Mouse (Mus musculus) kidney, postnatal 0 days (tissue): ENCODE measurements around the gene Ccdc85c. TPM values are rescaled to one million over a fixed set of nuclear protein-coding genes. Genes with fewer than 3 reads are reported as not detected.

ENCODE experiments used
- ATAC-seq: fragments of 200-750 bp; cut with Nextera tagmentation; replicated peaks from 2 replicates; pipeline ENCODE4 v1.8.0; 2017; ENCODE audit warnings: low read depth, moderate number of reproducible peaks, moderate TSS enrichment, moderate library complexity; ENCODE audit not compliant: low FRiP score
- DNase-seq: peaks from one replicate; pipeline ENCODE4 v3.0.0-alpha.2; 2016; ENCODE audit warnings: low spot score
- H3K27ac ChIP-seq: fragments of 300-500 bp; sonication (generic); 2 replicates; pipeline ENCODE4 v1.5.1; 2014; ENCODE audit warnings: mild to moderate bottlenecking
- H3K27me3 ChIP-seq: fragments of 300-500 bp; sonication (generic); 2 replicates; pipeline ENCODE4 v1.6.1; 2014; ENCODE audit warnings: low read length, mixed read lengths; ENCODE audit not compliant: insufficient read depth
- H3K36me3 ChIP-seq: fragments of 300-500 bp; sonication (generic); 2 replicates; pipeline ENCODE4 v1.6.1; 2014; ENCODE audit warnings: low read length, mixed read lengths; ENCODE audit not compliant: insufficient read depth
- H3K4me1 ChIP-seq: fragments of 300-500 bp; sonication (generic); replicated peaks from 2 replicates; pipeline ENCODE4 v1.6.1; 2014; ENCODE audit warnings: antibody characterized with exemption, low read length, mixed read lengths; ENCODE audit not compliant: insufficient read depth
- H3K4me2 ChIP-seq: fragments of 300-500 bp; sonication (generic); 2 replicates; pipeline ENCODE4 v1.6.1; 2014; ENCODE audit warnings: mild to moderate bottlenecking, low read length, moderate library complexity, mixed read lengths
- H3K4me3 ChIP-seq: fragments of 300-500 bp; sonication (generic); replicated peaks from 2 replicates; pipeline ENCODE4 v1.5.1; 2014; ENCODE audit warnings: low read depth, low read length
- H3K9ac ChIP-seq: fragments of 300-500 bp; sonication (generic); 2 replicates; pipeline ENCODE4 v1.6.1; 2014; ENCODE audit warnings: low read depth, low read length
- H3K9me3 ChIP-seq: fragments of 300-500 bp; sonication (generic); replicated peaks from 2 replicates; pipeline ENCODE4 v1.6.1; 2016; ENCODE audit warnings: low read length, inconsistent platforms, mixed read lengths
- CTCF ChIP-seq: IDR thresholded peaks from 2 replicates; pipeline ENCODE4 v1.5.1; 2016; ENCODE audit warnings: antibody characterized with exemption, low read depth, mild to moderate bottlenecking, moderate library complexity
- WGBS: fragments of 180-500 bp; shearing (Covaris S2); extraction: QIAGEN DNeasy Blood & Tissue Kit; methylation state at CpG from one replicate; pipeline ENCODE4 v1.1.7; 2014; 5-methylcytosine and 5-hydroxymethylcytosine counted together
- polyA plus RNA-seq: library from polyadenylated mRNA; unstranded; fragments of >200 nt; fragmentation: Nextera tagmentation; extraction: Ambion mirVana; gene quantifications from 2 replicates; pipeline ENCODE4 v1.2.1, GENCODE M21; 2015

Gene Ccdc85c
- polyA plus RNA-seq, 1 experiment from 2014 or later, result 7.7 TPM

DNA sequence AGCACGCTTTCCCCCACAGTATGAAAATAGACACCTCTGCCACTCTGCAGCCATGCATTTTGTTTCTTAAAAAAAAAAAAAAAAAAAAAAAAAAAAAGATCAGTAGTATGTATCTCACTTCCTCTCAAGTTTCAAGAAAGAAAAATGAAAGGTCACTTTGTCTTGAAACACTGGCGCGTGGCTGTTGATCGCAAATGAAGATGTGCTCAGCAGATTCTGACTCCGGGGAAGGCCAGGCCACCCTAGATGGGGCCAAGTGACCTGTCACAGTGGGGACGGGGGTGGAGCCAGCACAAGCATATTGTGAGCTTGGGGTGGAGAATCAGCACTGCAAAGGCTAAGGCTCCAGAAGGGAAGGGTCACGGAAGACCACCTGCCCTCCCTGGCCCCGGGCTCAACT, 71.3 kb downstream of the Ccdc85c start:
- no peak overlapping the region for H3K27ac ChIP-seq
- no peaks in the 10 kb centered on the region for H3K27me3 ChIP-seq
- no peak overlapping the region for H3K9ac ChIP-seq
- no peak overlapping the region for H3K4me3 ChIP-seq
- no peak overlapping the region for H3K4me2 ChIP-seq
- TF ChIP-seq CTCF, result no peak
- DNase-seq, result no peak
- H3K36me3 ChIP-seq, result peaks cover 51% of the 10 kb centered on the region
- H3K9me3 ChIP-seq, result no peaks in the 10 kb centered on the region
- ATAC-seq, result no peak
- WGBS, result 58% methylated on average over 8 of the region's 8 CpGs
- H3K4me1 ChIP-seq, result no peaks in the 10 kb centered on the region

DNA sequence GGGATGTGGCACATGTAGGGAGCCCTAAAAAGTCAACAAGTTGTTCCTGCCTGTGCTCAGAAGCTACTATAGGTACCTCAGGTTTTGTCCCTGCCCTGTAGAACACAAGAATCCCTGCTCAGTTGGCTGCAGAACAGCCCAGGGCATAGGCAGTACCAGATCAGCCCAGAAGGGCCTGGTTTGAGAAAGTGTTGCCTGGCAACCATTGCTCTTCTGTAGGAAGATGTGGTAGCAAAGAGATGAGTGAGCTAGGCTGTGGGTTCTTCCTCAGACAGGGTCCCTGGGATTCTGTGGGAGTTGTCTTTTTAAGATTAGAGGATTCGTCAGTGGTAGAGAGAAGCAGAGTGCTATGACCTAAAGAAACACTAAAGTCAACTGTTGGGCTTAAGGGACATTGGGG, 75.1 kb downstream of the Ccdc85c start:
- ATAC-seq, result no peak
- H3K4me2 ChIP-seq, result no peak overlapping the region
- no peak for DNase-seq
- no peaks in the 10 kb centered on the region for H3K9me3 ChIP-seq
- no peak overlapping the region for H3K9ac ChIP-seq
- 71% methylated on average over 1 of the region's 1 CpGs for WGBS
- peaks cover 79% of the 10 kb centered on the region for H3K36me3 ChIP-seq
- H3K4me3 ChIP-seq, result no peak overlapping the region
- no peaks in the 10 kb centered on the region for H3K4me1 ChIP-seq
- no peaks in the 10 kb centered on the region for H3K27me3 ChIP-seq
- no peak for TF ChIP-seq CTCF
- H3K27ac ChIP-seq, result no peak overlapping the region

DNA sequence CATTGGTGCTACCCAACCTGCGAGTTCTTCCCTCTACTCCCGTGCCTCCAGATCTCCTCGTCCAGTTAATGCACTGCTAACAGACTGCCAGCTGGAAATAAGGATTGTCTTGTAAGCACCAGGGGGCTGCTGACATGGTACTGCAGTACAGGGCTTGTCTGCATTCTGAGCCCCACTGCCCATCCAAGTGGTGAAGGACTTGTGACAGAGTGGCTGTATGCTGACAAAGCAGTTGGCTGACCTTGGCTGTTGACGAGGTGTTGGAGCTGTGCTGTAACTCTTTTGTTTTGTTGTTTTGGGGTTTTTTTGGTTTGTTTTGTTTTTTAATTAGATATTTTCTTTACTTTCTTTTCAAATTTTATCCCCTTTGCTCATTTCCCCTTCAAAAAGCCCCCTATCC, 76.8 kb downstream of the Ccdc85c start:
- no peak for DNase-seq
- Histone ChIP-seq H3K4me2 (no peak overlapping the region), H3K9me3 (no peaks in the 10 kb centered on the region), H3K4me1 (no peaks in the 10 kb centered on the region), H3K4me3 (no peak overlapping the region), H3K36me3 (peaks cover 88% of the 10 kb centered on the region), H3K27ac (no peak overlapping the region), H3K9ac (no peak overlapping the region), H3K27me3 (no peaks in the 10 kb centered on the region)
- 92% methylated on average over 4 of the region's 4 CpGs for WGBS
- TF ChIP-seq CTCF, result no peak
- no peak for ATAC-seq

DNA sequence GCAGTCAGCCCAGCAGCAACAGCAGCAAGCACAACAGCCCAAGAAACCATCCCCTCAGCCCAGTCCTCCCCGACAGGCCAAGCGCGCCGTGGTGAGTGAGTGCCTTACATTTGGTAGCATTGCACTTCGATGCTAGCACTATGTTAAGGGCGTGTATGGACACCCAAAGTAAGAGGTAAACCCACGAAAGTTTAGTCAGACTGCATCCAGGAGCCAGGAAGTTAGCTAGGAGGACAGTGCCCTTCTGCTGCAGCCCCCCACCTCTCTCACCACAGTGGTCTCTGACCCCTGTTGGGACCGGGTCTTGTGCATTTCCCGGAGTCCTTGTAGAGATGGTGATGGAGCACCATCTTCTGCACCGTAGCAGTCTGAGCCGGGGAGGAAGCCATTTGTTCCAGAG, 79.5 kb downstream of the Ccdc85c start:
- Histone ChIP-seq H3K27ac (no peak overlapping the region), H3K36me3 (peaks cover 84% of the 10 kb centered on the region), H3K27me3 (no peaks in the 10 kb centered on the region), H3K9ac (no peak overlapping the region), H3K9me3 (no peaks in the 10 kb centered on the region), H3K4me3 (no peak overlapping the region), H3K4me2 (no peak overlapping the region), H3K4me1 (no peaks in the 10 kb centered on the region)
- WGBS, result 96% methylated on average over 11 of the region's 11 CpGs
- no peak for ATAC-seq
- no peak for DNase-seq
- TF ChIP-seq CTCF, result no peak

- H3K27ac ChIP-seq, result no peak overlapping the region
- ATAC-seq (no peak), DNase-seq (no peak)
- peaks cover 80% of the 10 kb centered on the region for H3K36me3 ChIP-seq
- no peak overlapping the region for H3K4me3 ChIP-seq
- no peak overlapping the region for H3K4me2 ChIP-seq
- H3K9me3 ChIP-seq, result no peaks in the 10 kb centered on the region
- WGBS, result 89% methylated on average over 5 of the region's 5 CpGs
- no peaks in the 10 kb centered on the region for H3K27me3 ChIP-seq
- no peak overlapping the region for H3K9ac ChIP-seq
- no peak for TF ChIP-seq CTCF
- H3K4me1 ChIP-seq, result no peaks in the 10 kb centered on the region
These were observed 81.3 kb downstream of the Ccdc85c start for GRCm38 (mm10) chr12:108193878-108194277.

DNA sequence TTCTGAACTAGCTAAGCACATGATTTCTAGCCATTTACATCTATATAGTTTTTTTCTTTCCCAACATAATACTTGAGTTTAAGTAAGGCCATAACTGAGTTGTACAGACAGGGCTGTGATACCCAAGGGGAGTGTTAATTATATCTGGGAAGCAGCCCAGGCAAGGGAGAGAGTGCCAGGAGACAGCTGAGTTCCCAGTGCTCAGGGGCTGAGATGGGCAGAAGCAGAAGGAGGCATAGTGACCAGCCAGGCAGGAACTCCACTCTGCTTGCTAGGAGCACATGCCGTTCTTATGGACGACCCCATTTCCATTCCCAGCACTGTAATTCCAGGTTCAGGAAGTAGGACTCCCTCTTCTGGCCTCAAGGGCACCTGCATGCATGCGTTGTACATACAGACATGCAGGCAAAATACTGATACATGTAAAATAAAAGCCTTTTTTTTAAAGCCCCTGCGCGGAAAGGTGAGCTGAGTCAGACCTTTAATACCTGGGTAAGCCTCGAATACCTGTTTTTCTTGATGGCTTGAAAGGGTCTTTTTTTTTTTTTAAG, 87.6 kb downstream of the Ccdc85c start:
- Histone ChIP-seq H3K27me3 (no peaks in the 10 kb centered on the region), H3K9ac (no peak overlapping the region), H3K9me3 (no peaks in the 10 kb centered on the region), H3K36me3 (peaks cover 61% of the 10 kb centered on the region), H3K4me1 (no peaks in the 10 kb centered on the region), H3K27ac (no peak overlapping the region), H3K4me2 (no peak overlapping the region), H3K4me3 (no peak overlapping the region)
- DNase-seq, result no peak
- WGBS, result 93% methylated on average over 6 of the region's 6 CpGs
- TF ChIP-seq CTCF, result peak; percentile 26; the same call in 1 of the 2 replicates
- ATAC-seq, result no peak

DNA sequence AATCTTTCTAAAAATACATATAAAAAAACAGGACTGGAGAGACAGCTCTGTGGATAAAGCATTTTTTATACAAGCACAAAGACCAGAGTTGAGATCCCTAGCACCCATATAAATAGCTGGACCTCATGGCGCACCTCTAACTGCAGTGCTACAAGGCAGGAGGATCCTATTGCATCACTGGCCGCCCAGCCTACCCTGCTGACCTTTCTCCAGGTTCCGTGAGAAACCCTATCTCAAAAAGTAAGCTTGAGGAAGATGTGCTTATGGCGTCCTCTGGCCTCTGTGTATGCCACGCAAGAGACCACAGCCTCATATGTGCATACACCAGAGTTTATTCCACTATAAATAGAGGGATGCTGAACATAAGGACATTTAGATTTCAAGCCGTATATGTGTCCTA, 93.5 kb downstream of the Ccdc85c start:
- Histone ChIP-seq H3K4me1 (peaks cover 7% of the 10 kb centered on the region), H3K4me3 (no peak overlapping the region), H3K27ac (no peak overlapping the region), H3K9ac (no peak overlapping the region), H3K9me3 (no peaks in the 10 kb centered on the region), H3K4me2 (no peak overlapping the region), H3K36me3 (peaks cover 27% of the 10 kb centered on the region), H3K27me3 (no peaks in the 10 kb centered on the region)
- no peak for DNase-seq
- ATAC-seq, result no peak
- 87% methylated on average over 6 of the region's 6 CpGs for WGBS
- TF ChIP-seq CTCF, result no peak
